Mouse (Mus musculus): ENCODE measurements at regions not wholly inside any gene's neighbourhood (a gene's known extent, or its start where the extent isn't known, plus 50 kb on each side); places are given as distances from the start of the nearest gene placed in this dataset.
"Not testable (repeated sequence)": the region's sequence is repeated elsewhere in the genome, so short reads cannot be mapped to it uniquely, and the experiment has no call there.

GRCm38 (mm10) chr3:21932696-21933095 is 143.8 kb upstream of the Tbl1xr1 start:
- not testable (repeated sequence) for ATAC-seq (replicated peaks; ENCODE audit: low FRiP score); H3K9ac ChIP-seq (ENCODE audit: low read length); H3K4me1 ChIP-seq (replicated peaks; ENCODE audit: control insufficient read depth, insufficient read depth, low read length); DNase-seq (ENCODE audit: low spot score); H3K27me3 ChIP-seq (ENCODE audit: control insufficient read depth, insufficient read depth, low read length); H3K9me3 ChIP-seq (ENCODE audit: control insufficient read depth, low read length); H3K27ac ChIP-seq (ENCODE audit: low read depth, low read length); H3K36me3 ChIP-seq (ENCODE audit: control insufficient read depth, insufficient read depth, low read length); H3K4me3 ChIP-seq (ENCODE audit: low read depth, low read length); H3K4me2 ChIP-seq (ENCODE audit: low read depth, low read length, severe bottlenecking)
- WGBS: 89% methylated on average over 8 of the region's 8 CpGs

- H3K36me3 ChIP-seq (ENCODE audit: control insufficient read depth, insufficient read depth, low read length): no peaks in the 10 kb centered on the region
- no peaks in the 10 kb centered on the region for H3K27me3 ChIP-seq (ENCODE audit: control insufficient read depth, insufficient read depth, low read length)
- DNase-seq (ENCODE audit: low spot score) (peak; percentile 82), ATAC-seq (replicated peaks; ENCODE audit: low FRiP score) (peak; percentile 57)
- H3K4me2 ChIP-seq (ENCODE audit: low read depth, low read length, severe bottlenecking): peak overlapping the region; percentile 29; the same call in 1 of the 2 replicates
- H3K9me3 ChIP-seq (ENCODE audit: control insufficient read depth, low read length): no peaks in the 10 kb centered on the region
- H3K4me3 ChIP-seq (ENCODE audit: low read depth, low read length): peak overlapping the region; percentile 17; the same call in 1 of the 2 replicates
- H3K9ac ChIP-seq (ENCODE audit: low read length): no peak overlapping the region
- peak overlapping the region; percentile 84 for H3K27ac ChIP-seq (ENCODE audit: low read depth, low read length)
- WGBS: 0% methylated on average over 5 of the region's 5 CpGs
- H3K4me1 ChIP-seq (replicated peaks; ENCODE audit: control insufficient read depth, insufficient read depth, low read length): peaks cover 13% of the 10 kb centered on the region; the same call in 1 of the 2 replicates
Measured at GRCm38 (mm10) chr3:21934731-21935271, 141.7 kb upstream of the Tbl1xr1 start.

DNA sequence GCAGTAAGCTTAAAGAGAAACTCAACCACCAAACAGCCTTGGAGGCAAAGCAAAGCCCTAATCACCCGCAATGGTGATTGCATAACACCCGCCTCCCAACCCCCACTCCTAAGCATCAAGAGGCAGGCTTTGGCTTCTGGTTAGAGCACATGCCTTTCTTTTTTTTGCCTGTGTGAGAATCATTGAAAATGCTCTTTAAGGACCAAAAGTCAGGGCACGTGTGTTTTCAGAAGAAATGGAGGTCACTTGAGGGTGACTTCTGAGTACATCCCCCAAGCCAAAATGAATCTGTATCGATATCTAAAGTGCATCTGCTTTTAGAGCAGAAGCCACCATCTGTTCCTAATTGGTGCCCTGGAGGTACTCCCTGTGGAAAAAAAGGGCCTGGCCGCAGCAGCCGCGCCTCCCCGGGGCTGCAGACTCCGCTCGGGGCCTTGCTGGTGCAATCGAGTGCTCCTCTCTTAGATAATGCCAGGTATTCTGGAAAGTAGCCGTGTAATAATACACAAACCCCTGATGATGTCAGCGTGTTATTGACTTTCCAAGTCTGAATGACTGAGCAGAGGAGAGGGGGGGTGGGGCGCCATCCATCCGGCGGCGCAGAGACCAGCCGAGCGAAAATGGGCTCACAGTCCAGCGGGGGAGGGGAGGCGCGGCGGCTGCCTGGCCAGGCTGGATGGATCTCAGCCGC is 140.7 kb upstream of the Tbl1xr1 start:
- Histone ChIP-seq H3K4me1 (replicated peaks; ENCODE audit: control insufficient read depth, insufficient read depth, low read length) (peaks cover 13% of the 10 kb centered on the region; the same call in 1 of the 2 replicates), H3K4me2 (ENCODE audit: low read depth, low read length, severe bottlenecking) (peak overlapping the region; percentile 45), H3K27ac (ENCODE audit: low read depth, low read length) (peak overlapping the region; percentile 84), H3K9ac (ENCODE audit: low read length) (0 out of 2 replicates have a peak overlapping the region, but pooled peaks have one; percentile 7), H3K36me3 (ENCODE audit: control insufficient read depth, insufficient read depth, low read length) (no peaks in the 10 kb centered on the region), H3K9me3 (ENCODE audit: control insufficient read depth, low read length) (no peaks in the 10 kb centered on the region), H3K27me3 (ENCODE audit: control insufficient read depth, insufficient read depth, low read length) (no peaks in the 10 kb centered on the region), H3K4me3 (ENCODE audit: low read depth, low read length) (peak overlapping the region; percentile 17; the same call in 1 of the 2 replicates)
- 2% methylated on average over 24 of the region's 24 CpGs for WGBS
- DNase-seq (ENCODE audit: low spot score): peak; percentile 98
- peak; percentile 93 for ATAC-seq (replicated peaks; ENCODE audit: low FRiP score)

- WGBS: 0% methylated on average over 8 of the region's 8 CpGs
- Histone ChIP-seq H3K4me1 (replicated peaks; ENCODE audit: control insufficient read depth, insufficient read depth, low read length) (peaks cover 13% of the 10 kb centered on the region; the same call in 1 of the 2 replicates), H3K27ac (ENCODE audit: low read depth, low read length) (no peak overlapping the region), H3K9ac (ENCODE audit: low read length) (no peak overlapping the region), H3K4me2 (ENCODE audit: low read depth, low read length, severe bottlenecking) (peak overlapping the region; percentile 34), H3K27me3 (ENCODE audit: control insufficient read depth, insufficient read depth, low read length) (no peaks in the 10 kb centered on the region), H3K4me3 (ENCODE audit: low read depth, low read length) (no peak overlapping the region), H3K36me3 (ENCODE audit: control insufficient read depth, insufficient read depth, low read length) (no peaks in the 10 kb centered on the region), H3K9me3 (ENCODE audit: control insufficient read depth, low read length) (no peaks in the 10 kb centered on the region)
- no peak for DNase-seq (ENCODE audit: low spot score)
- ATAC-seq (replicated peaks; ENCODE audit: low FRiP score): no peak; the same call in 1 of the 2 replicates
Measured at GRCm38 (mm10) chr3:21936262-21936603, 140.2 kb upstream of the Tbl1xr1 start.

- peak; percentile 4; the same call in 1 of the 2 replicates for ATAC-seq (replicated peaks; ENCODE audit: low FRiP score)
- H3K4me3 ChIP-seq (ENCODE audit: low read depth, low read length): no peak overlapping the region
- no peak overlapping the region for H3K27ac ChIP-seq (ENCODE audit: low read depth, low read length)
- DNase-seq (ENCODE audit: low spot score): peak; percentile 69
- H3K9ac ChIP-seq (ENCODE audit: low read length): no peak overlapping the region
- H3K9me3 ChIP-seq (ENCODE audit: control insufficient read depth, low read length): no peaks in the 10 kb centered on the region
- H3K4me2 ChIP-seq (ENCODE audit: low read depth, low read length, severe bottlenecking): no peak overlapping the region; the same call in 1 of the 2 replicates
- H3K36me3 ChIP-seq (ENCODE audit: control insufficient read depth, insufficient read depth, low read length): no peaks in the 10 kb centered on the region
- 5% methylated on average over 8 of the region's 8 CpGs for WGBS
- peaks cover 13% of the 10 kb centered on the region; the same call in 1 of the 2 replicates for H3K4me1 ChIP-seq (replicated peaks; ENCODE audit: control insufficient read depth, insufficient read depth, low read length)
- H3K27me3 ChIP-seq (ENCODE audit: control insufficient read depth, insufficient read depth, low read length): no peaks in the 10 kb centered on the region
Measured at GRCm38 (mm10) chr3:21936616-21937015, 139.8 kb upstream of the Tbl1xr1 start.

- Histone ChIP-seq H3K27me3 (ENCODE audit: control insufficient read depth, insufficient read depth, low read length) (no peaks in the 10 kb centered on the region), H3K27ac (ENCODE audit: low read depth, low read length) (no peak overlapping the region), H3K4me2 (ENCODE audit: low read depth, low read length, severe bottlenecking) (no peak overlapping the region), H3K36me3 (ENCODE audit: control insufficient read depth, insufficient read depth, low read length) (no peaks in the 10 kb centered on the region), H3K4me3 (ENCODE audit: low read depth, low read length) (no peak overlapping the region), H3K4me1 (replicated peaks; ENCODE audit: control insufficient read depth, insufficient read depth, low read length) (peaks cover 13% of the 10 kb centered on the region; the same call in 1 of the 2 replicates), H3K9me3 (ENCODE audit: control insufficient read depth, low read length) (no peaks in the 10 kb centered on the region), H3K9ac (ENCODE audit: low read length) (no peak overlapping the region)
- whole genome bisulfite sequencing: 35% methylated on average over 7 of the region's 7 CpGs
- ATAC-seq (replicated peaks; ENCODE audit: low FRiP score): no peak
- DNase-seq (ENCODE audit: low spot score): no peak
Measured at GRCm38 (mm10) chr3:21937281-21938035, 139.0 kb upstream of the Tbl1xr1 start.

DNA sequence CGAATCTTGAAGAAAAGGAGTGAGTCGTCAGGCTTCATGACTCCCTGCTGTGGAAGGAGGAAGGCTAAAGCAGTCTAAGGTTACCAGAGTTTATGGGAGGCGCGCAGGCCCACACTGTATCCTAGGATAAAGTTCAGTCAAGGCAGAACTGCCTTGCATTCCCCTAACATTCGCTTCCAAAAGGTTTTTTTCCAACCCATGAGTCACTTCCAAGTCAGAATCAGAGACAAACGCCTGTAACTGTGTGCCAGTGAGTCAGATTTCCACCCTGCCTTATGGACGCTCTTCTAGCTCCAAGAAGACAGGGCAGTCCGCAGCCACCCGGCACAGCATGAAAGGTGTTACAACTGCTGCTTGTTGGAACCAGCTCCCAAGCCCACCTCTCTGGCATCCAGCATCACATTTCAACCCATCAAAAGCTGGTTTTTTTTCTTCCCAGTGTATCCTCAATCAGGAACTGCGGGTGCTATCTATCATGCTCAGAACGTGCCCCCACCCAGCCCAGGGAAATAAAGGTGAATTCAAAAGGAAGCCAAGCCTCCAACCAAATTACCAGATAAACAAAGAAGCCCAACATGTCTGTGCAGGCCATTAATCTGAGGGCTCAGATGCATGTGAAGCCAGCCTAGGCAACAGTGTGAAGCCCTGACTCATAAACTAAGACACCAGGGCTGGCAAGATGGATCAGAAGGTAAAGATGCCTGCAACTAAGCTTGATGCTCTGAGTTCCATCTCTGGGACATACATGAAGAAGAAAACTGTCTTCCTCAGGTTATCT is 138.2 kb upstream of the Tbl1xr1 start:
- Histone ChIP-seq H3K4me1 (replicated peaks; ENCODE audit: control insufficient read depth, insufficient read depth, low read length) (peaks cover 13% of the 10 kb centered on the region; the same call in 1 of the 2 replicates), H3K4me2 (ENCODE audit: low read depth, low read length, severe bottlenecking) (no peak overlapping the region), H3K27me3 (ENCODE audit: control insufficient read depth, insufficient read depth, low read length) (no peaks in the 10 kb centered on the region), H3K4me3 (ENCODE audit: low read depth, low read length) (no peak overlapping the region), H3K27ac (ENCODE audit: low read depth, low read length) (no peak overlapping the region), H3K9ac (ENCODE audit: low read length) (no peak overlapping the region), H3K36me3 (ENCODE audit: control insufficient read depth, insufficient read depth, low read length) (no peaks in the 10 kb centered on the region), H3K9me3 (ENCODE audit: control insufficient read depth, low read length) (no peaks in the 10 kb centered on the region)
- DNase-seq (ENCODE audit: low spot score): no peak
- ATAC-seq (replicated peaks; ENCODE audit: low FRiP score): no peak
- WGBS: 57% methylated on average over 11 of the region's 11 CpGs

- Histone ChIP-seq H3K4me3 (ENCODE audit: low read depth, low read length) (no peak overlapping the region), H3K27me3 (ENCODE audit: control insufficient read depth, insufficient read depth, low read length) (no peaks in the 10 kb centered on the region), H3K36me3 (ENCODE audit: control insufficient read depth, insufficient read depth, low read length) (no peaks in the 10 kb centered on the region), H3K9ac (ENCODE audit: low read length) (no peak overlapping the region), H3K4me1 (replicated peaks; ENCODE audit: control insufficient read depth, insufficient read depth, low read length) (peaks cover 8% of the 10 kb centered on the region; the same call in 1 of the 2 replicates), H3K9me3 (ENCODE audit: control insufficient read depth, low read length) (no peaks in the 10 kb centered on the region), H3K27ac (ENCODE audit: low read depth, low read length) (no peak overlapping the region), H3K4me2 (ENCODE audit: low read depth, low read length, severe bottlenecking) (no peak overlapping the region)
- ATAC-seq (replicated peaks; ENCODE audit: low FRiP score) (no peak), DNase-seq (ENCODE audit: low spot score) (no peak)
- 92% methylated on average over 6 of the region's 6 CpGs for WGBS
Measured at GRCm38 (mm10) chr3:21939738-21940137, 136.7 kb upstream of the Tbl1xr1 start.

Measured in forebrain, embryonic 11.5 days (tissue).